Mouse (Mus musculus) lung, postnatal 0 days (tissue): Measurements from ENCODE around the gene Haus6. TPM values are rescaled to one million over a fixed set of nuclear protein-coding genes. Genes with fewer than 3 reads are reported as not detected.
A peak's percentile ranks its signal among the peaks of the same experiment; 100 is the strongest.
"Not testable (repeated sequence)": the region's sequence is repeated elsewhere in the genome, so short reads cannot be mapped to it uniquely, and the experiment has no call there.

Experiments used
- ATAC-seq: fragments of 200-750 bp; cut with Nextera tagmentation; 2 replicates; pipeline ENCODE4 v1.8.0; 2017; ENCODE audit warnings: moderate library complexity
- DNase-seq: peaks from one replicate; pipeline ENCODE4 v3.0.0-alpha.2; 2016; ENCODE audit warnings: low spot score
- H3K27ac ChIP-seq: fragments of 300-500 bp; sonication (generic); 2 replicates; pipeline ENCODE4 v1.5.1; 2014; ENCODE audit warnings: antibody characterized with exemption, mild to moderate bottlenecking, low read length, mixed read lengths
- H3K27me3 ChIP-seq: fragments of 300-500 bp; sonication (generic); replicated peaks from 2 replicates; pipeline ENCODE4 v1.6.1; 2014; ENCODE audit warnings: low read length, mixed read lengths; ENCODE audit not compliant: insufficient read depth
- H3K36me3 ChIP-seq: fragments of 300-500 bp; sonication (generic); 2 replicates; pipeline ENCODE4 v1.6.1; 2014; ENCODE audit warnings: low read length, mixed read lengths; ENCODE audit not compliant: insufficient read depth
- H3K4me1 ChIP-seq: fragments of 300-500 bp; sonication (generic); 2 replicates; pipeline ENCODE4 v1.6.1; 2014; ENCODE audit warnings: antibody characterized with exemption, low read depth, low read length, mixed read lengths; ENCODE audit not compliant: insufficient read depth
- H3K4me2 ChIP-seq: fragments of 300-500 bp; sonication (generic); replicated peaks from 2 replicates; pipeline ENCODE4 v1.6.1; 2014; ENCODE audit warnings: low read depth, mild to moderate bottlenecking, low read length, moderate library complexity, mixed read lengths
- H3K4me3 ChIP-seq: fragments of 300-500 bp; sonication (generic); 2 replicates; pipeline ENCODE4 v1.5.1; 2014; ENCODE audit warnings: low read depth, low read length
- H3K9ac ChIP-seq: fragments of 300-500 bp; sonication (generic); replicated peaks from 2 replicates; pipeline ENCODE4 v1.6.1; 2014; ENCODE audit warnings: low read depth, mild to moderate bottlenecking
- H3K9me3 ChIP-seq: fragments of 300-500 bp; sonication (generic); 2 replicates; pipeline ENCODE4 v1.6.1; 2016; ENCODE audit warnings: low read length, mixed read lengths
- CTCF ChIP-seq: IDR thresholded peaks from 2 replicates; pipeline ENCODE4 v1.5.1; 2016; ENCODE audit warnings: antibody characterized with exemption, mild to moderate bottlenecking
- EP300 ChIP-seq: IDR thresholded peaks from 2 replicates; pipeline ENCODE4 v1.6.1; 2016; ENCODE audit warnings: antibody characterized with exemption, mild to moderate bottlenecking, control low read depth
- WGBS: fragments of 180-500 bp; shearing (Covaris S2); extraction: QIAGEN DNeasy Blood & Tissue Kit; methylation state at CpG from one replicate; pipeline ENCODE4 v1.1.7; 2014; 5-methylcytosine and 5-hydroxymethylcytosine counted together
- polyA plus RNA-seq: library from polyadenylated mRNA; unstranded; fragments of >200 nt; fragmentation: Nextera tagmentation; extraction: Ambion mirVana; gene quantifications from 2 replicates; pipeline ENCODE4 v1.2.1, GENCODE M21; 2015

Gene Haus6
- polyA plus RNA-seq, 1 experiment from 2014 or later: 4.7 TPM

- no peak for TF ChIP-seq EP300
- no peak for TF ChIP-seq CTCF
- no peak for ATAC-seq
- 22% methylated on average over 4 of the region's 4 CpGs for WGBS
These were observed 20.0 kb upstream of the Haus6 start for GRCm38 (mm10) chr4:86631831-86632230.

GRCm38 (mm10) chr4:86626496-86626895, 14.6 kb upstream of the Haus6 start:
- ATAC-seq, H3K9ac ChIP-seq, H3K4me1 ChIP-seq, H3K4me2 ChIP-seq, H3K27ac ChIP-seq, H3K9me3 ChIP-seq, DNase-seq, H3K27me3 ChIP-seq, H3K4me3 ChIP-seq, H3K36me3 ChIP-seq: not testable (repeated sequence)
- 85% methylated on average over 7 of the region's 7 CpGs for WGBS

More at GRCm38 (mm10) chr4:86631831-86632230, 20.0 kb upstream of the Haus6 start:
- DNase-seq: no peak
- H3K4me3 ChIP-seq: no peak overlapping the region
- H3K27me3 ChIP-seq: no peaks in the 10 kb centered on the region
- H3K4me2 ChIP-seq: no peak overlapping the region
- no peaks in the 10 kb centered on the region for H3K9me3 ChIP-seq
- H3K27ac ChIP-seq: no peak overlapping the region
- no peaks in the 10 kb centered on the region for H3K36me3 ChIP-seq
- H3K4me1 ChIP-seq: no peaks in the 10 kb centered on the region
- no peak overlapping the region for H3K9ac ChIP-seq

GRCm38 (mm10) chr4:86625463-86625862, 13.6 kb upstream of the Haus6 start:
- DNase-seq: peak; percentile 66
- TF ChIP-seq CTCF (no peak), EP300 (no peak)
- no peaks in the 10 kb centered on the region for H3K9me3 ChIP-seq
- no peak overlapping the region for H3K9ac ChIP-seq
- H3K27me3 ChIP-seq: no peaks in the 10 kb centered on the region
- H3K4me1 ChIP-seq: no peaks in the 10 kb centered on the region
- H3K36me3 ChIP-seq: no peaks in the 10 kb centered on the region
- no peak overlapping the region for H3K4me2 ChIP-seq
- H3K4me3 ChIP-seq: no peak overlapping the region
- 59% methylated on average over 5 of the region's 5 CpGs for WGBS
- peak; percentile 28 for ATAC-seq
- H3K27ac ChIP-seq: no peak overlapping the region

DNA sequence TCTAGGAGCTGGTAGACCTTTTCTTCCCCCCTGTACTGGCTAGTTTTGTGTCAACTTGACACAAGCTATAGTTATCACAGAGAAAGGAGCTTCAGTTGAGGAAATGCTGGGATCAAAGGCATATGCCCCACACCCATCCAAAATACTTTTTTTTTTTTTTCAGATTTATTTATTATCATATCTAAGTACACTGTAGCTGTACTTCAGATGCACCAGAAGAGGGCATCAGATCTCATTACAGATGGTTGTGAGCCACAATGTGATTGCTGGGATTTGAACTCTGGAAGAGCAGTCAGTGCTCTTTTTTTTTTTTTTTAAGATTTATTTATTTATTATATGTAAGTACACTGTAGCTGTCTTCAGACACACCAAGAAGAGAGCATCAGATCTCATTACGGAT, 10.7 kb upstream of the Haus6 start:
- H3K27me3 ChIP-seq, H3K9ac ChIP-seq, ATAC-seq, H3K4me3 ChIP-seq, H3K9me3 ChIP-seq, H3K4me2 ChIP-seq, H3K4me1 ChIP-seq, DNase-seq, H3K36me3 ChIP-seq, H3K27ac ChIP-seq: not testable (repeated sequence)
- 84% methylated on average over 1 of the region's 1 CpGs for WGBS

DNA sequence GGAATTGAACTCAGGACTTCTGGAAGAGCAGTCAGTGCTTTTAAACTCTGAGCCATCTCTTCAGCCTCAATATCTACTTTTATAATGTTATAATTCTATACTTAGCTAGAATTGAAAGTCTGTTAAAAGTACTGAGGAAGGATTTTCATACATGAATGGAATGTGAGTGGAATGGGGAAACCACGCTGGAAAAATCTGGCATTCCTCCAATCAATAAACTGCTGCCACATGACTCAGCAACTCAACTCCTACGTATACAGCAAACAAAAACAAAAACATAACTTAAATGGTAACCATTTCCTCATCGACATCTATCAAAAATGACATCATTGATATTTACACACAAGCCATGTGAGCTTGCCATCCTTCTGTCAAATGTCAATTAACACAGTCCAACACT, 10.3 kb upstream of the Haus6 start:
- WGBS: 37% methylated on average over 3 of the region's 3 CpGs
- no peaks in the 10 kb centered on the region for H3K27me3 ChIP-seq
- H3K4me2 ChIP-seq: no peak overlapping the region
- H3K36me3 ChIP-seq: no peaks in the 10 kb centered on the region
- H3K9me3 ChIP-seq: no peaks in the 10 kb centered on the region
- TF ChIP-seq CTCF: no peak
- no peak for TF ChIP-seq EP300
- ATAC-seq: no peak
- no peak overlapping the region for H3K4me3 ChIP-seq
- peak; percentile 13 for DNase-seq
- H3K9ac ChIP-seq: no peak overlapping the region
- H3K27ac ChIP-seq: no peak overlapping the region
- no peaks in the 10 kb centered on the region for H3K4me1 ChIP-seq

GRCm38 (mm10) chr4:86620506-86620905, 8.7 kb upstream of the Haus6 start:
- no peak overlapping the region for H3K4me2 ChIP-seq

DNA sequence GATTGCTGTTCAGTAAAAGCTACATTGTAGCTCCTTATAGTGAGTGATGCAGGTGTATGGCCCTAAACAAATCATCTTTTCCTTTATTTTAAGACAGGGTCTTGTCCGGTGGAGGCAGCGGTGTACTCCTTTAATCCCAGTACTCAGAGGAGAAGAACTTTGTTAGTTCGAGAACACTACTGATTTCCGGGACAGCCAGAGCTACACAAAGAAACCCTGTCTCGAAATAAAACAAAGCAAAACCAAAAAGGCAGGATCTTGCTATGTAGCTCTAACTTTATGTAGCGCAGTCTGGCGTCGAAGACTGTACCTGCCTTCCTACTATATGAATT, 400 bp upstream of the Haus6 start:
- Histone ChIP-seq H3K4me1 (no peaks in the 10 kb centered on the region), H3K9me3 (no peaks in the 10 kb centered on the region), H3K4me2 (peak overlapping the region; percentile 44), H3K27ac (peak overlapping the region; percentile 84), H3K36me3 (no peaks in the 10 kb centered on the region), H3K27me3 (no peaks in the 10 kb centered on the region), H3K4me3 (peak overlapping the region; percentile 79), H3K9ac (peak overlapping the region; percentile 52; the same call in 1 of the 2 replicates)
- WGBS: 25% methylated on average over 8 of the region's 8 CpGs
- TF ChIP-seq EP300 (no peak; the same call in 1 of the 2 replicates), CTCF (no peak)
- ATAC-seq (peak; percentile 14; the same call in 1 of the 2 replicates), DNase-seq (no peak)

More at GRCm38 (mm10) chr4:86620506-86620905, 8.7 kb upstream of the Haus6 start:
- no peak overlapping the region for H3K4me3 ChIP-seq
- H3K9me3 ChIP-seq: no peaks in the 10 kb centered on the region
- no peak overlapping the region for H3K9ac ChIP-seq
- H3K36me3 ChIP-seq: no peaks in the 10 kb centered on the region
- DNase-seq (no peak), ATAC-seq (no peak)
- TF ChIP-seq CTCF: no peak
- TF ChIP-seq EP300: no peak
- 51% methylated on average over 2 of the region's 2 CpGs for WGBS
- no peak overlapping the region for H3K27ac ChIP-seq
- no peaks in the 10 kb centered on the region for H3K4me1 ChIP-seq
- H3K27me3 ChIP-seq: no peaks in the 10 kb centered on the region
